Mouse (Mus musculus): ENCODE results near the gene Rasal3. TPM values are rescaled to one million over a fixed set of nuclear protein-coding genes. Genes with fewer than 3 reads are reported as not detected.

The Rasal3 gene
- polyA plus RNA-seq, 1 experiment from 2014 or later = 0.70 TPM

DNA sequence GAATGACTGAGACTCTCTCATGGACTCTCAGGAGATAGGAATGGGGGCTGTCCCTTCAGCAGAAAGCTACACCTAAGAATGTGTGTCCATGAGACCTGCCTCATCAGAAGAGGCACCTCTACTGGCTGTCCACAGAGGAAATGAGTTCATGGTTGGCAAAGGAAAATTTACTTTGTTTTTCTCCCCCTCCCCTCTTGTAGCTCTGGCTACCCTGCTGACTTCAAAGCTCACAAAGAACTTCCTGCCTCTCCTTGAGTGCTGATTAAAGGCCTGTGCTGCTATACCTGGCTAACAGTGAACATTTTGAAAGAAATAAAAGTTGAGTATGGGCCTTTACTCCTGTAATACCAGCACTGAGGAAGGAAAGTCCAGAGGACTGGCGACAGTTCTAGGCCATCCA lies 62.3 kb downstream of the Rasal3 start:
- H3K4me1 ChIP-seq (ENCODE audit: control insufficient read depth, insufficient read depth, low read length) = no peaks in the 10 kb centered on the region
- WGBS = 94% methylated on average over 1 of the region's 1 CpGs
- no peaks in the 10 kb centered on the region for H3K27me3 ChIP-seq (ENCODE audit: control insufficient read depth, insufficient read depth, low read length)
- H3K9me3 ChIP-seq (ENCODE audit: control insufficient read depth, low read length) = no peaks in the 10 kb centered on the region
- no peak overlapping the region for H3K27ac ChIP-seq (ENCODE audit: low read depth, low read length)
- no peak for ATAC-seq (ENCODE audit: low FRiP score)
- no peak overlapping the region for H3K4me3 ChIP-seq (ENCODE audit: low read depth, low read length)
- no peak overlapping the region for H3K9ac ChIP-seq (ENCODE audit: low read length)
- peak; percentile 45 for DNase-seq (ENCODE audit: low spot score, missing footprints)
- H3K4me2 ChIP-seq = no peak overlapping the region
- H3K36me3 ChIP-seq (ENCODE audit: control insufficient read depth, insufficient read depth, low read length) = peaks cover 6% of the 10 kb centered on the region

Small RNAs within 50 kb of the gene (microRNA-seq; reads per million reads assigned to microRNA genes)
- gene Gm22201 = not detected

Other genes starting within 250 kb of the Rasal3 start
- gene Notch3, start 236.7 kb downstream of the Rasal3 start, polyA plus RNA-seq (2014; fragmentation: Nextera tagmentation; extraction: Ambion mirVana) = 21.4 and 21.9 TPM in 2 replicates
- 0.07 and 0.12 TPM in 2 replicates for gene Ephx3, start 214.0 kb downstream of the Rasal3 start, polyA plus RNA-seq (2014; fragmentation: Nextera tagmentation; extraction: Ambion mirVana)
- 82.8 and 97.9 TPM in 2 replicates for gene Brd4, start 118.9 kb downstream of the Rasal3 start, polyA plus RNA-seq (2014; fragmentation: Nextera tagmentation; extraction: Ambion mirVana)
- gene Akap8, start 82.3 kb downstream of the Rasal3 start, polyA plus RNA-seq (2014; fragmentation: Nextera tagmentation; extraction: Ambion mirVana) = 53.0 and 55.4 TPM in 2 replicates
- 67.1 and 67.4 TPM in 2 replicates for gene Akap8l, start 53.0 kb downstream of the Rasal3 start, polyA plus RNA-seq (2014; fragmentation: Nextera tagmentation; extraction: Ambion mirVana)
- gene Wiz, start 14.1 kb downstream of the Rasal3 start, polyA plus RNA-seq (2014; fragmentation: Nextera tagmentation; extraction: Ambion mirVana) = 33.7 and 36.9 TPM in 2 replicates
- gene Pglyrp2, start 20.6 kb upstream of the Rasal3 start, polyA plus RNA-seq (2014; fragmentation: Nextera tagmentation; extraction: Ambion mirVana) = not detected in 2 replicates
- gene Cyp4f39, start 49.1 kb upstream of the Rasal3 start, polyA plus RNA-seq (2014; fragmentation: Nextera tagmentation; extraction: Ambion mirVana) = 0.26 and 0.42 TPM in 2 replicates
- gene Cyp4f17, start 102.5 kb upstream of the Rasal3 start, polyA plus RNA-seq (2014; fragmentation: Nextera tagmentation; extraction: Ambion mirVana) = 4.4 and 4.8 TPM in 2 replicates
- 8.3 and 11.0 TPM in 2 replicates for gene Cyp4f16, start 133.0 kb upstream of the Rasal3 start, polyA plus RNA-seq (2014; fragmentation: Nextera tagmentation; extraction: Ambion mirVana)
- 0.32 TPM in 1 of 2 replicates, not detected in the other for gene Cyp4f37, start 217.7 kb upstream of the Rasal3 start, polyA plus RNA-seq (2014; fragmentation: Nextera tagmentation; extraction: Ambion mirVana)